Mouse (Mus musculus) left cerebral cortex, postnatal 4 days (tissue): Measurements from ENCODE around the gene Cldnd2. TPM values are rescaled to one million over a fixed set of nuclear protein-coding genes. Genes with fewer than 3 reads are reported as not detected.

Experiments used
- DNase-seq: peaks from one replicate; pipeline ENCODE4 v3.0.0-alpha.2; 2022
- intact Hi-C: fragments of 180-260 bp; cut with DNase I; formaldehyde crosslinking; loops from one replicate; pipeline ENCODE4 v1.15.1; 2025
- microRNA-seq: library from miRNA; unstranded; fragments of <30 nt; microRNA quantifications from one replicate; pipeline ENCODE4 v1.2.0, GENCODE M21; 2022
- total RNA-seq, 2 experiments: library from RNA; stranded (reverse); gene quantifications; 2 replicates each; pipeline ENCODE4 v1.2.3; 2021

Cldnd2 gene
- total RNA-seq, 2 experiments from 2014 or later, result not detected

DNA sequence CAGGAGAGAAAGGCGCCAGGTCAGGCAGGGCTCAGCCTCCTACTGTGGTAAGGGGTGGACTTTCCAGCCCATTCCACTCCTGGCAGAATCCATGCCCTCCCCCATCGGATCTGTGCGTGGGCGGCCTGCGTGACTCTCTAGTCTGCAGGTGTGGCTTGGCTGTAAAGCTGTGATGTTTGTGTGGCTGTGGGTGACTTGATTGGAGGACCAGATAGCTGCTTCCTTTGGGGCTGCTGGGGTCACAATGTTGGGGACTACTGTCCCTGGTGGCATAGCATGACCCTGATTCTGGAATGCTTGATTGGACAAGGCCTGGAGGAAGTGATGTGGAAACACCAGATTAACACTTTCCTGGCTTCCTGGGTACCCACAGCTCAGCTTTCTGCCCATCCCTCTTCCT, 48.1 kb downstream of the Cldnd2 start:
- intact Hi-C loops, result no loop called here
- no peak for DNase-seq

DNA sequence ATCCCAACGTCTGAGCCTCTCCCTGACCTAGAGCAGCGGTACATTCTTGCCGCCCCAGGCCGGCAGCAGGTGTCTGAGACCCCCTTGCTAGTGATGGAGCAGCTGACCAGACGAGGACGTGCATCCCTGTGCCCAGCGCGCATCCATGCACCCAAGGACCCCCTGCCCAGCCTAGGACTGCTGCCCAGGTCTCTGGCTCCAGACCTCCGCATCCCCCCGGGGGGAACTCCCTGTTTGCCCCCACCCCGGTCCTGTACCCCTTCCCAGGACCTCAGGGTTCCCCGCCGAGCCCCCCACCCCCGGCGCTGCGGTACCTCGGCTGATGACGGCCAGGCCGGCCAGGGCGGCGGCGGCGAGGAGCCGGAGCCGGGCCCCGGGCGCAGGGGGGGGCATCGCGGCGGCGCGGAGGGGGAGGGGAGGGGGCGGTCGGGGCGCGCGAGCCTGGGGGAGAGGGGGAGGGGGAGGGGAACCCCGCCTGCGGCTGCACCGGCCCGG, 49.1 kb downstream of the Cldnd2 start, which contains the start of gene Iglon5:
Gene Iglon5, minus strand, starts transcription at position 445 of the 495 bp plus-strand sequence.
- intact Hi-C loops, result no loop called here
- DNase-seq, result peak; percentile 48

GRCm38 (mm10) chr7:43490182-43490584, 49.6 kb downstream of the Cldnd2 start:
- intact Hi-C loops, result no loop called here
- peak; percentile 93 for DNase-seq

GRCm38 (mm10) chr7:43490861-43491260, 50.3 kb downstream of the Cldnd2 start:
- intact Hi-C loops, result no loop called here

More at GRCm38 (mm10) chr7:43490861-43491260, 50.3 kb downstream of the Cldnd2 start:
- no peak for DNase-seq

Small RNA genes within 50 kb of the gene (microRNA-seq; reads per million reads assigned to microRNA genes)
- 1.2 reads per million for gene Mir7051

Other genes starting within 250 kb of the Cldnd2 start
- gene Zfp715, start 127.5 kb upstream of the Cldnd2 start, total RNA-seq, result 10 to 100 TPM; 26.3 to 27.8 TPM
- gene Siglecf, start 89.4 kb upstream of the Cldnd2 start, total RNA-seq, result under 1 TPM; 0.16 to 0.26 TPM
- not detected for gene Siglecg, start 32.6 kb upstream of the Cldnd2 start, total RNA-seq
- gene Lim2, start 13.1 kb upstream of the Cldnd2 start, total RNA-seq, result not detected
- not detected for gene Nkg7, start 3.7 kb upstream of the Cldnd2 start, total RNA-seq
- gene Etfb, start 3.3 kb downstream of the Cldnd2 start, total RNA-seq, result 10 to 100 TPM; 44.7 to 47.5 TPM
- gene Gm45233, start 3.3 kb downstream of the Cldnd2 start, total RNA-seq, result 1 to 10 TPM in 1 of 2 experiments, not detected in 1; 2.1 TPM
- gene Vsig10l, start 22.4 kb downstream of the Cldnd2 start, total RNA-seq, result 1 to 10 TPM; 5.4 to 7.5 TPM
- gene Iglon5, start 49.3 kb downstream of the Cldnd2 start, total RNA-seq, result 10 to 100 TPM; 57.1 to 59.1 TPM
- gene 4931406B18Rik, start 65.2 kb downstream of the Cldnd2 start, total RNA-seq, result not detected
- 1 to 10 TPM; 2.3 to 2.5 TPM for gene Cd33, start 103.6 kb downstream of the Cldnd2 start, total RNA-seq
- gene Zfp658, start 121.5 kb downstream of the Cldnd2 start, total RNA-seq, result 1 to 10 TPM; 7.5 to 9.7 TPM
- gene Zfp719, start 138.8 kb downstream of the Cldnd2 start, total RNA-seq, result 10 to 100 TPM; 18.5 to 19.9 TPM
- under 1 TPM in 1 of 2 experiments, not detected in 1; 0.34 TPM for gene Zfp819, start 166.4 kb downstream of the Cldnd2 start, total RNA-seq
- gene Ceacam18, start 193.9 kb downstream of the Cldnd2 start, total RNA-seq, result under 1 TPM in 1 of 2 experiments, not detected in 1; 0.24 TPM
- under 1 TPM; 0.24 to 0.80 TPM for gene Siglece, start 219.4 kb downstream of the Cldnd2 start, total RNA-seq
- gene Ctu1, start 231.2 kb downstream of the Cldnd2 start, total RNA-seq, result 10 to 100 TPM; 20.8 to 22.5 TPM
- gene Klk14, start 249.6 kb downstream of the Cldnd2 start, total RNA-seq, result under 1 TPM in 1 of 2 experiments, not detected in 1; 0.28 TPM